Mouse (Mus musculus): ENCODE data around the gene Psmb11. TPM values are rescaled to one million over a fixed set of nuclear protein-coding genes. Genes with fewer than 3 reads are reported as not detected.

Psmb11 gene
- 0.10 and 0.24 TPM in 2 replicates for polyA plus RNA-seq (2012; rRNA removed)

GRCm38 (mm10) chr14:54621133-54621532 lies at the start of gene Psmb11:
TSS of gene Psmb11 (plus strand) at chr14:54621433.

GRCm38 (mm10) chr14:54577089-54577982 lies 43.9 kb upstream of the Psmb11 start, which contains the start of gene Ajuba:
TSS of gene Ajuba (minus strand) at chr14:54577558.

DNA sequence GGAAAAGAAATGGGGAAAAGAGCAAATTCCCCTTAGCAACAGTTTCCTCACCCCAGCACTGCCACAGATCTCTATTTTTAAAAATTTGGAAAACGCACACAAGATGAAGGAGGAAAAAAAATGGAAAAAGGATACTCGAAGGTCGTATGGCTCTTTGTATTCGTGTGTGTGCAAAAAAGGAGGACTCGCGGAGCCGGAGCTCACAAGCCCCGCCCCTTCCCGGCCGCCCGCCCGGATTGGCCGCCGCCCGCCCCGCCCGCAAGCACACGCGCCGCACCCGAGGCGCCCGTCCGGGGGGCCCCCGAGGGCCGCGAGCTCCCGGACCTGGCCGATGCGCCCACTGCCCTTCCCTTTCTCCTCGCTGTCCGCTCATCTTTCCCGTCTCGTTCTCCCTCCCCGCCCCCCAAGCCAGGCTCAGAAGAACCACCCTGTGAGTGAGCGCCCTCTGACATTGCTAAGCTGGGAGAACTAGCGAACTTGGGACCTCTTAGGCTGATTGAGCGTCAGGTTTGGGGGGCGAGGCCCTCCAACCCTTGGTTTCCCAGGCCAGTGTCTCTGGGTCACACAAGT lies 15.4 kb upstream of the Psmb11 start, which contains the start of gene 4931414P19Rik:
Gene 4931414P19Rik, minus strand, starts transcription at position 242 of the 570 bp plus-strand sequence.

DNA sequence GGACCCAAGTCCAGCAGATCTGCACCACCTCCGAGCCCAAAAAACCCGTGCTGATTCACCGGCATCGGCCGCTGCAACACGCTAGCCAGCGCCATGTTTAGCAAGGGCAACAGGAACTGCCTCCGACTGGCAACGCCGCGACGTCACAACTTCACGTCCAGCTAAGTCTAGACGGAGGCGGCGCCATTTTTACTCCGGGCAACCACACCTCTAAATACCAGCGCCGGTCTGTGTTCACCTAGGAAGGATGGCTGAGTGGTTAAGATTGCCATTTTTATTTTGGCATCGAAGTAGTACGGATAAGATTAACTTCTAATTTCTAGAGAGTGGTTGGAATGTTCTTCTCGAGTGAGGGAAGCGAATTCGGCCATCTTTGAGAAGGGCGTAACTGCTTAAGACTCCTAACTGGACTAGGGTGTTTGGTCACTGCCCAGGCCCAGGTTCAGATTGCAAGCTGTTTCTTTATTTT lies 3.3 kb upstream of the Psmb11 start, which contains the start of gene Psmb5:
Gene Psmb5, minus strand, starts transcription at position 126 of the 469 bp plus-strand sequence.

DNA sequence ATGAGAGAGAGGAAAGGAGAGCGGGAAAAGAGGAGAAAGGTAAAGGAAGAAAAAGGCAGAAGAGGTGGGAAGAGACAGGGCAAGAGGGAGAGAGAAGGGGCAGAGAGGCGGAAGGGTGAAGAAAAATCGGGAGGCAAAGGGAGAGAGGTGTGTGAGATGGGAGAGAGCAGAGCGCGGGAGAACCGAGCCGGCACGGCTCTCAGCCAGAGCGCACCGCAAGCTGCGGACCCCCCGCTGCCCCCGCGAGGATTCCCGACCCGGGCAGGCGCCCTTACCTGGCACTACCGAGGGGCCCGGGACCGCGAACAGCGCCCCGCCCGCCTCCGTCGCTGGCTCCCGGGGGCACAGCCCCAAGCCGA lies 19.7 kb downstream of the Psmb11 start, which contains the start of gene Gm17606:
Gene Gm17606, plus strand, starts transcription at position 7 of the 359 bp plus-strand sequence.

DNA sequence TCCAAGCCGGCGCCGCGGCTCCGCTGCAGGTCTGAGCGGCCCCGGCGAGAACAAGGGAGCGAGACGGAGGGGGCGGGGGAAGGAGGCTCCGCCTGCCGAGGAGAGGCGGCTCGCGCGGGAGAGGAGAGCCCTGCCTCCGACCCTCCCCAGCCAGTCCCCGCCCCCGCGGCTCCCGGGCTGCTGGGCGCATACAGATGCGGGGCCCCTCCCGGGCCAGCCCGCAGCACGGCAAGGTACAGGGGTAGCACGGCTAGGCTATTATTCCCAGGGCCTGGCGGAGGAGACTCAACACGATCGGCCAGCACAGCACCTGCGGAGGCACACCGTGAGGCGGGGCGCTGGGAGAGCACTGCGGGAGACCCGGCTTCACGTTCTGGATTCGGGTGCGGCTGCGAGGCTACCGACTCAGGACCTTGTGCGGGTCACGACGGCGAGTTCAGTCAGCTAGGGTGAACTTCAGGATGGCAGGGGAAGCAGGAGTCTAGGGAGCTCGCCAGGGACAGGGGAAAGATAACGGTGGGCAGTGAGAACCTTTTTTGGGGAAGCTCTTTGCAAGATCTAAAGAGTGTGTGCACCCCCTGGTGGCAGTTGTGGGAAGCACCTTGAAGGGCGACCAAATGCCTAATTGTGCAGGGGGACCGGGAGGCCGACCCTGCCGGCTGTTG lies 20.2 kb downstream of the Psmb11 start, which contains the start of gene Cdh24:
Gene Cdh24, minus strand, starts transcription at position 60 of the 665 bp plus-strand sequence.

Other genes starting within 250 kb of the Psmb11 start
- gene Slc7a7, start 203.7 kb upstream of the Psmb11 start, polyA plus RNA-seq (2012; rRNA removed) = 3.5 and 5.9 TPM in 2 replicates
- 210 and 357 TPM in 2 replicates for gene Mrpl52, start 194.5 kb upstream of the Psmb11 start, polyA plus RNA-seq (2012; rRNA removed)
- gene Mmp14, start 189.8 kb upstream of the Psmb11 start, polyA plus RNA-seq (2012; rRNA removed) = 85.8 and 130 TPM in 2 replicates
- gene Lrp10, start 157.3 kb upstream of the Psmb11 start, polyA plus RNA-seq (2012; rRNA removed) = 17.4 and 22.5 TPM in 2 replicates
- 12.4 and 13.4 TPM in 2 replicates for gene Rem2, start 145.3 kb upstream of the Psmb11 start, polyA plus RNA-seq (2012; rRNA removed)
- 95.6 and 97.4 TPM in 2 replicates for gene Prmt5, start 103.9 kb upstream of the Psmb11 start, polyA plus RNA-seq (2012; rRNA removed)
- gene Haus4, start 66.8 kb upstream of the Psmb11 start, polyA plus RNA-seq (2012; rRNA removed) = 31.8 and 35.7 TPM in 2 replicates
- gene Ajuba, start 43.9 kb upstream of the Psmb11 start, polyA plus RNA-seq (2012; rRNA removed) = 40.6 and 48.1 TPM in 2 replicates
- 11.1 and 13.7 TPM in 2 replicates for gene 4931414P19Rik, start 15.4 kb upstream of the Psmb11 start, polyA plus RNA-seq (2012; rRNA removed)
- 240 and 312 TPM in 2 replicates for gene Psmb5, start 3.4 kb upstream of the Psmb11 start, polyA plus RNA-seq (2012; rRNA removed)
- not detected in 2 replicates for gene Gm17606, start 19.5 kb downstream of the Psmb11 start, polyA plus RNA-seq (2012; rRNA removed)
- gene Cdh24, start 19.9 kb downstream of the Psmb11 start, polyA plus RNA-seq (2012; rRNA removed) = 45.1 and 50.9 TPM in 2 replicates
- 77.0 and 90.6 TPM in 2 replicates for gene 1700123O20Rik, start 64.8 kb downstream of the Psmb11 start, polyA plus RNA-seq (2012; rRNA removed)
- gene Acin1, start 65.5 kb downstream of the Psmb11 start, polyA plus RNA-seq (2012; rRNA removed) = 400 and 680 TPM in 2 replicates
- gene Gm29776, start 77.4 kb downstream of the Psmb11 start, polyA plus RNA-seq (2012; rRNA removed) = 0.02 TPM in 1 of 2 replicates, not detected in the other
- 0.20 and 0.64 TPM in 2 replicates for gene Cebpe, start 90.7 kb downstream of the Psmb11 start, polyA plus RNA-seq (2012; rRNA removed)
- 2.7 and 3.1 TPM in 2 replicates for gene Slc7a8, start 160.5 kb downstream of the Psmb11 start, polyA plus RNA-seq (2012; rRNA removed)
- not detected in 2 replicates for gene Rnf212b, start 192.7 kb downstream of the Psmb11 start, polyA plus RNA-seq (2012; rRNA removed)
- 8.0 and 11.2 TPM in 2 replicates for gene Homez, start 249.5 kb downstream of the Psmb11 start, polyA plus RNA-seq (2012; rRNA removed)